Mouse (Mus musculus) MEL (cell line): ENCODE results near the gene Ccdc141. TPM values are rescaled to one million over a fixed set of nuclear protein-coding genes. Genes with fewer than 3 reads are reported as not detected.

Experiments used
- DNase-seq: peaks from one replicate; pipeline ENCODE4 v3.0.0; 2011; ENCODE audit warnings: low read depth, low spot score
- H3K27ac ChIP-seq: 2 replicates; pipeline ENCODE4 v1.5.1; 2012; ENCODE audit warnings: low read depth, mild to moderate bottlenecking, control low read depth, low read length, moderate library complexity; ENCODE audit not compliant: control insufficient read depth
- H3K27me3 ChIP-seq, 2 experiments: fragments of 150-350 bp in 1 of 2; sonication (generic) in 1 of 2; 2 replicates each; pipeline ENCODE4 v1.6.1; 2012; ENCODE audit warnings: low read length in 2 of 2, mild to moderate bottlenecking in 2 of 2, improper control_type of control experiment in 1 of 2, moderate library complexity in 1 of 2; ENCODE audit not compliant: insufficient read depth in 2 of 2, control insufficient read depth in 1 of 2
- H3K36me3 ChIP-seq, 2 experiments: 2 replicates each; pipeline ENCODE4 v1.6.1; 2012 to 2014; ENCODE audit warnings: low read length in 2 of 2, improper control_type of control experiment in 1 of 2, inconsistent platforms in 1 of 2, mild to moderate bottlenecking in 1 of 2; ENCODE audit not compliant: insufficient read depth in 2 of 2, control insufficient read depth in 1 of 2
- H3K4me1 ChIP-seq, 2 experiments: fragments of 150-350 bp in 1 of 2; sonication (generic) in 1 of 2; 2 replicates each; pipeline ENCODE4 v1.6.1; 2012; ENCODE audit warnings: low read length in 2 of 2, improper control_type of control experiment in 1 of 2, mild to moderate bottlenecking in 1 of 2; ENCODE audit not compliant: insufficient read depth in 2 of 2, control insufficient read depth in 1 of 2
- H3K4me3 ChIP-seq, 2 experiments: fragments of 150-350 bp in 1 of 2; sonication (generic) in 1 of 2; 2 replicates each; pipeline ENCODE4 v1.5.1; 2012; ENCODE audit warnings: low read depth in 2 of 2, low read length in 2 of 2, mild to moderate bottlenecking in 2 of 2, moderate library complexity in 2 of 2, control low read depth in 1 of 2, improper control_type of control experiment in 1 of 2; ENCODE audit not compliant: control insufficient read depth in 1 of 2, insufficient read depth in 1 of 2
- H3K79me2 ChIP-seq: 2 replicates; pipeline ENCODE4 v1.6.1; 2012; ENCODE audit warnings: mild to moderate bottlenecking, low read length, moderate library complexity; ENCODE audit not compliant: control insufficient read depth, poor library complexity, insufficient read depth
- H3K9ac ChIP-seq: 2 replicates; pipeline ENCODE4 v1.6.1; 2012; ENCODE audit warnings: low read depth, mild to moderate bottlenecking, control low read depth, low read length, moderate library complexity; ENCODE audit not compliant: control insufficient read depth, poor library complexity, severe bottlenecking
- H3K9me3 ChIP-seq: fragments of 150-350 bp; sonication (generic); replicated peaks from 2 replicates; pipeline ENCODE4 v1.6.1; 2012; ENCODE audit warnings: mild to moderate bottlenecking, low read length, improper control_type of control experiment, moderate library complexity; ENCODE audit not compliant: insufficient read depth
- CHD1 ChIP-seq: IDR thresholded peaks from 2 replicates; pipeline ENCODE4 v1.6.1; 2012; ENCODE audit warnings: low read depth, mild to moderate bottlenecking, inconsistent platforms, low read length, improper control_type of control experiment
- CHD2 ChIP-seq: IDR thresholded peaks from 2 replicates; pipeline ENCODE4 v1.6.1; 2011; ENCODE audit warnings: low read length, improper control_type of control experiment
- CTCF ChIP-seq, 3 experiments: IDR thresholded peaks in 2 of 3; conservative IDR thresholded peaks in 1 of 3; 2 replicates each; pipeline ENCODE4 v1.5.1; 2011 to 2012; ENCODE audit warnings: low read length in 3 of 3, low read depth in 2 of 3, mild to moderate bottlenecking in 2 of 3, improper control_type of control experiment in 1 of 3, inconsistent platforms in 1 of 3, mixed read lengths in 1 of 3, moderate library complexity in 1 of 3; ENCODE audit not compliant: control insufficient read depth in 1 of 3, insufficient read depth in 1 of 3, poor library complexity in 1 of 3, severe bottlenecking in 1 of 3
- E2F4 ChIP-seq: IDR thresholded peaks from 2 replicates; pipeline ENCODE4 v1.6.1; 2011; ENCODE audit warnings: low read depth, low read length, improper control_type of control experiment, borderline replicate concordance
- EP300 ChIP-seq, 2 experiments: IDR thresholded peaks; 2 replicates each; pipeline ENCODE4 v1.6.1; 2011; ENCODE audit warnings: improper control_type of control experiment in 2 of 2, low read length in 2 of 2, low read depth in 1 of 2, mild to moderate bottlenecking in 1 of 2
- ETS1 ChIP-seq: IDR thresholded peaks from 2 replicates; pipeline ENCODE4 v1.6.1; 2012; ENCODE audit warnings: low read depth, mild to moderate bottlenecking, inconsistent platforms, low read length, improper control_type of control experiment, moderate library complexity
- GATA1 ChIP-seq: IDR thresholded peaks from 2 replicates; pipeline ENCODE4 v1.6.1; 2011; ENCODE audit warnings: low read depth, low read length, improper control_type of control experiment
- HCFC1 ChIP-seq: IDR thresholded peaks from 2 replicates; pipeline ENCODE4 v1.6.1; 2012; ENCODE audit warnings: low read depth, mild to moderate bottlenecking, inconsistent platforms, low read length, improper control_type of control experiment, moderate library complexity
- JUND ChIP-seq: IDR thresholded peaks from 2 replicates; pipeline ENCODE4 v1.6.1; 2011; ENCODE audit warnings: low read depth, mild to moderate bottlenecking, improper control_type of control experiment, low read length
- MAX ChIP-seq: IDR thresholded peaks from 2 replicates; pipeline ENCODE4 v1.6.1; 2011; ENCODE audit warnings: low read length, improper control_type of control experiment
- MAZ ChIP-seq: IDR thresholded peaks from 2 replicates; pipeline ENCODE4 v1.6.1; 2012; ENCODE audit warnings: low read depth, mild to moderate bottlenecking, inconsistent platforms, low read length, improper control_type of control experiment
- MYC ChIP-seq: IDR thresholded peaks from 2 replicates; pipeline ENCODE4 v1.6.1; 2011; ENCODE audit warnings: low read depth, mild to moderate bottlenecking, low read length, improper control_type of control experiment, moderate library complexity
- POLR2AphosphoS2 ChIP-seq: IDR thresholded peaks from 2 replicates; pipeline ENCODE4 v1.6.1; 2011; ENCODE audit warnings: low read length, improper control_type of control experiment
- RAD21 ChIP-seq: IDR thresholded peaks from 2 replicates; pipeline ENCODE4 v1.6.1; 2011; ENCODE audit warnings: mild to moderate bottlenecking, low read depth, low read length, improper control_type of control experiment
- RCOR1 ChIP-seq: IDR thresholded peaks from 2 replicates; pipeline ENCODE4 v1.6.1; 2012; ENCODE audit warnings: low read depth, mild to moderate bottlenecking, inconsistent platforms, low read length, improper control_type of control experiment
- TAL1 ChIP-seq: IDR thresholded peaks from 2 replicates; pipeline ENCODE4 v1.6.1; 2012; ENCODE audit warnings: mild to moderate bottlenecking, inconsistent platforms, low read length, moderate library complexity, mixed read lengths
- TBP ChIP-seq: IDR thresholded peaks from 2 replicates; pipeline ENCODE4 v1.8.0; 2011; ENCODE audit warnings: low read depth, low read length, improper control_type of control experiment
- UBTF ChIP-seq: IDR thresholded peaks from 2 replicates; pipeline ENCODE4 v1.6.1; 2012; ENCODE audit warnings: low read depth, mild to moderate bottlenecking, inconsistent platforms, low read length, improper control_type of control experiment, moderate library complexity, borderline replicate concordance; ENCODE audit not compliant: insufficient read depth
- ZC3H11A ChIP-seq: IDR thresholded peaks from 2 replicates; pipeline ENCODE4 v1.6.1; 2012; ENCODE audit warnings: low read depth, mild to moderate bottlenecking, inconsistent platforms, low read length, improper control_type of control experiment
- ZKSCAN1 ChIP-seq: IDR thresholded peaks from 2 replicates; pipeline ENCODE4 v1.6.1; 2012; ENCODE audit warnings: low read depth, mild to moderate bottlenecking, inconsistent platforms, low read length, improper control_type of control experiment, moderate library complexity
- ZNF384 ChIP-seq: IDR thresholded peaks from 2 replicates; pipeline ENCODE4 v1.6.1; 2012; ENCODE audit warnings: low read depth, mild to moderate bottlenecking, inconsistent platforms, low read length, improper control_type of control experiment
- polyA plus RNA-seq, 2 experiments: library from polyadenylated mRNA; stranded (reverse) in 1 of 2; unstranded in 1 of 2; fragments of >175 nt in 1 of 2; fragments of >200 nt in 1 of 2; gene quantifications; 2 replicates each; pipeline versions ENCODE4 v1.2.1 to v1.2.4; 2012; ENCODE audit warnings: low replicate concordance in 2 of 2, low read depth in 1 of 2; ENCODE audit not compliant: insufficient read length in 2 of 2, insufficient read depth in 1 of 2, missing spikeins in 1 of 2
- total RNA-seq: library from RNA; depleted of rRNA; stranded (reverse); fragments of 300-350 nt; gene quantifications from 2 replicates; pipeline ENCODE4 v1.2.3, GENCODE M21; 2012

Gene Ccdc141
- total and polyA plus RNA-seq, 3 experiments, result 0.54 to 1.1 TPM; not detected in 1

GRCm38 (mm10) chr2:77191811-77192210 is 21.4 kb upstream of the Ccdc141 start:
- no peaks in the 10 kb centered on the region for H3K79me2 ChIP-seq
- H3K4me3 ChIP-seq, result no peak overlapping the region
- no peak overlapping the region for H3K9ac ChIP-seq
- DNase-seq, result no peak
- H3K27me3 ChIP-seq, result no peaks in the 10 kb centered on the region
- no peaks in the 10 kb centered on the region for H3K4me1 ChIP-seq
- no peaks in the 10 kb centered on the region for H3K36me3 ChIP-seq
- H3K9me3 ChIP-seq, result no peaks in the 10 kb centered on the region
- no peak overlapping the region for H3K27ac ChIP-seq
- TF ChIP-seq E2F4, result no peak
- TF ChIP-seq CHD2, result no peak
- no peak for TF ChIP-seq MAZ
- TF ChIP-seq MAX, result no peak
- no peak for TF ChIP-seq GATA1
- TF ChIP-seq ZC3H11A, result no peak

DNA sequence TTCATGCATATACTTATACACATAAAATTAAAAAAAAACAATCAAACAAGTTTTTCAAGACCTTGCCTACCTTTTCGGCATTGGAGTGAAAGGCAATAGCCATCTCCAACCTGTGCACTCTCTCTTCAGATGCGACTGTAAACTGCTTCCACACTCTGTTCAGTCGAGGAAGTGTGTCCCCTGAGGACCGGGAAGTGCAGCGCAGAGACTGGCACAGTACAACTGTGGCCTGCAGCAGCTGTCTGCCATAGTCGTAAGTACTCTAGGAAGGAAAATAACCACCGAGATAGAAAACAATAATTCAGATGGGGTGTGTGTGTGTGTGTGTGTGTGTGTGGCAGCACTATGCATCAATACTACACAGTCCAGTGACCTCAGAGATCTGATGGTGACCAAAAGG is 20.5 kb upstream of the Ccdc141 start:
- Histone ChIP-seq H3K4me1 (no peaks in the 10 kb centered on the region), H3K27me3 (no peaks in the 10 kb centered on the region), H3K9ac (no peak overlapping the region), H3K36me3 (no peaks in the 10 kb centered on the region), H3K79me2 (no peaks in the 10 kb centered on the region), H3K4me3 (no peak overlapping the region)
- DNase-seq, result no peak
- TF ChIP-seq E2F4 (no peak), RAD21 (no peak), ZKSCAN1 (no peak), POLR2AphosphoS2 (no peak), RCOR1 (no peak), TAL1 (no peak), ZNF384 (no peak), ETS1 (no peak), UBTF (no peak), CTCF (IDR thresholded peaks at IDR 0.05 in 2 of 3, conservative IDR thresholded peaks at IDR 0.05 in 1 of 3; ENCODE audit: control insufficient read depth in 1 of 3, insufficient read depth in 1 of 3, low read depth in 2 of 3, low read length in 3 of 3, poor library complexity in 1 of 3, severe bottlenecking in 1 of 3) (no peak), EP300 (IDR thresholded peaks at IDR 0.05; ENCODE audit: low read depth in 1 of 2, low read length in 2 of 2) (no peak), CHD1 (no peak), ZC3H11A (no peak), JUND (no peak), HCFC1 (no peak), MYC (no peak), TBP (no peak)
- TF ChIP-seq, all 39 proteins: peak for 0
- H3K9me3 ChIP-seq, result no peaks in the 10 kb centered on the region
- H3K27ac ChIP-seq, result no peak overlapping the region
